Mouse (Mus musculus) embryonic fibroblast, embryonic 13.5 days (primary cell): ENCODE measurements at regions not wholly inside any gene's neighbourhood (a gene's known extent, or its start where the extent isn't known, plus 50 kb on each side); places are given as distances from the start of the nearest gene placed in this dataset.

Source experiments
- CTCF ChIP-seq: IDR thresholded peaks from 2 replicates; pipeline ENCODE4 v1.5.1; 2011; ENCODE audit warnings: mild to moderate bottlenecking, control low read depth, low read length, moderate library complexity, borderline replicate concordance; ENCODE audit not compliant: insufficient read depth
- POLR2A ChIP-seq: IDR thresholded peaks from 2 replicates; pipeline ENCODE4 v1.6.1; 2011; ENCODE audit warnings: low read depth, mild to moderate bottlenecking, control low read depth, low read length, moderate library complexity

DNA sequence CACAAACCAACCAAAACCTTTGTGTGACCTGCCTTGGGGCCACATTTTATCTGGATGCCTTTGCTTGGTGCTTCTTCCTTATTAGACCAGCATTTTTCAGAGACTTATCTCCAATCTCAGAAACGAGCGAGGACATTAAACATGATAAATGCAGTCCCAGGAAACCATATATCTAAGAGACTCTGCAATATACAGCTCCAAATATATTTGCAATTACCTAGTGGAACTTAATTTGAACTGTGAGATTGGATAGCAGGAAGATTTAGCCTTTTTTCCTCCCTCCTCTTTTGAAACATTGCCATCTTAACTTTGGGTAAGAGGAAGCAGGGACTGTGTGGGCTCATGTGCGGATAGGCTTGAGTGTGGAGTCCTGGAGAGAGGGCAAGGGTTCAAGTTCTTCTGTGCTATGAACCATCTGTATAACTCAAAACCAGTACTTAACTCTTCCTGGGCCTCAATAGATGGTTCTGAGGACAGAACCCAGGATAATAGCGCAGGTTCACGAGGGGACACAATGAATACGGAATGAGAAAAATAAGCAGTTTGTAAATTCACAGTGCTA, 133.8 kb upstream of the 1810046K07Rik start:
- TF ChIP-seq CTCF (no peak), POLR2A (no peak)
